11 mouse cellular contexts compared by ENCODE assay signal in genomic region chr14:105432670-105433069, GRCm38 (mm10).
DNase-seq lines count a peak whose midpoint lies in the region; ATAC-seq lines count a peak whose summit lies in the region.
"Had no signal": no experiment of that assay in that cellular context is flagged by ENCODE, and none has a peak within 500 bp of the region (broad histone marks: within the 10 kb centered on the region; RNA-seq: fewer than 3 reads in every experiment).

No protein-coding gene starts in this region.

- peak; percentile 27 for DNase-seq in hindbrain, embryonic 11.5 days (ENCODE audit: low spot score)
- peak; percentile 72 for DNase-seq in embryo, embryonic 10 days (ENCODE audit: low spot score)
- DNase-seq in embryo, embryonic 11 days, result peak; percentile 63
- DNase-seq in midbrain, embryonic 11.5 days (ENCODE audit: low spot score, missing footprints), result peak; percentile 88
- no peak for DNase-seq in testis, postnatal 10 days (ENCODE audit: low spot score)
- no peak for DNase-seq in frontal cortex, postnatal 36 days (ENCODE audit: low spot score in 2 of 2)
- DNase-seq: adrenal gland, postnatal 10 days; kidney, adult 18-20 months; lung, postnatal 14 days had no signal

- H3K4me3 ChIP-seq in hindbrain, embryonic 11.5 days (ENCODE audit: low read depth, low read length), result no peak overlapping the region
- H3K4me3 ChIP-seq in hindbrain, embryonic 13.5 days, result no peak overlapping the region
- no peak overlapping the region for H3K4me3 ChIP-seq in midbrain, embryonic 11.5 days (ENCODE audit: low read depth, low read length)
- H3K4me3 ChIP-seq: limb, embryonic 13.5 days had no signal

- H3K27ac ChIP-seq in hindbrain, embryonic 11.5 days (ENCODE audit: low read depth, low read length), result no peak overlapping the region
- H3K27ac ChIP-seq in hindbrain, embryonic 13.5 days, result no peak overlapping the region
- no peak overlapping the region for H3K27ac ChIP-seq in midbrain, embryonic 11.5 days (ENCODE audit: low read depth, low read length)
- H3K27ac ChIP-seq: limb, embryonic 13.5 days had no signal

- no peaks in the 10 kb centered on the region for H3K36me3 ChIP-seq in hindbrain, embryonic 11.5 days (ENCODE audit: control insufficient read depth, insufficient read depth, low read length)
- H3K36me3 ChIP-seq in hindbrain, embryonic 13.5 days, result no peaks in the 10 kb centered on the region
- no peaks in the 10 kb centered on the region for H3K36me3 ChIP-seq in midbrain, embryonic 11.5 days (ENCODE audit: control insufficient read depth, insufficient read depth, low read length)
- H3K36me3 ChIP-seq: limb, embryonic 13.5 days had no signal

- no peak overlapping the region for H3K4me2 ChIP-seq in hindbrain, embryonic 11.5 days (replicated peaks; ENCODE audit: low read depth, low read length)
- no peak overlapping the region for H3K4me2 ChIP-seq in hindbrain, embryonic 13.5 days
- no peak overlapping the region for H3K4me2 ChIP-seq in midbrain, embryonic 11.5 days
- H3K4me2 ChIP-seq: limb, embryonic 13.5 days had no signal

- H3K9ac ChIP-seq in hindbrain, embryonic 11.5 days (ENCODE audit: low read depth, low read length), result no peak overlapping the region
- H3K9ac ChIP-seq in hindbrain, embryonic 13.5 days, result no peak overlapping the region
- no peak overlapping the region for H3K9ac ChIP-seq in midbrain, embryonic 11.5 days (ENCODE audit: low read length)
- H3K9ac ChIP-seq: limb, embryonic 13.5 days had no signal

- no peaks in the 10 kb centered on the region for H3K9me3 ChIP-seq in hindbrain, embryonic 11.5 days (ENCODE audit: control insufficient read depth, low read length)
- no peaks in the 10 kb centered on the region for H3K9me3 ChIP-seq in hindbrain, embryonic 13.5 days
- no peaks in the 10 kb centered on the region for H3K9me3 ChIP-seq in midbrain, embryonic 11.5 days (ENCODE audit: control insufficient read depth, low read length)
- H3K9me3 ChIP-seq: limb, embryonic 13.5 days had no signal

- ATAC-seq in hindbrain, embryonic 11.5 days (ENCODE audit: low FRiP score), result peak; percentile 57; the same call in 1 of the 2 replicates
- ATAC-seq in hindbrain, embryonic 13.5 days (ENCODE audit: low FRiP score), result no peak
- ATAC-seq in midbrain, embryonic 11.5 days (ENCODE audit: low FRiP score), result peak; percentile 88

- H3K27me3 ChIP-seq in hindbrain, embryonic 11.5 days (ENCODE audit: control insufficient read depth, insufficient read depth, low read length), result no peaks in the 10 kb centered on the region
- no peaks in the 10 kb centered on the region for H3K27me3 ChIP-seq in hindbrain, embryonic 13.5 days
- no peaks in the 10 kb centered on the region for H3K27me3 ChIP-seq in midbrain, embryonic 11.5 days (ENCODE audit: control insufficient read depth, insufficient read depth, low read length)
- H3K27me3 ChIP-seq: limb, embryonic 13.5 days had no signal

- no peaks in the 10 kb centered on the region for H3K4me1 ChIP-seq in hindbrain, embryonic 11.5 days (replicated peaks; ENCODE audit: control insufficient read depth, insufficient read depth, low read length)
- peaks cover 9% of the 10 kb centered on the region; the same call in 1 of the 2 replicates for H3K4me1 ChIP-seq in hindbrain, embryonic 13.5 days (replicated peaks)
- peaks cover 6% of the 10 kb centered on the region; the same call in 1 of the 2 replicates for H3K4me1 ChIP-seq in midbrain, embryonic 11.5 days (ENCODE audit: control insufficient read depth, insufficient read depth, low read length)

- 1% methylated on average over 4 of the region's 4 CpGs for WGBS in hindbrain, embryonic 11.5 days
- 0% methylated on average over 4 of the region's 4 CpGs for WGBS in hindbrain, embryonic 13.5 days
- WGBS in midbrain, embryonic 11.5 days, result 0% methylated on average over 4 of the region's 4 CpGs

Comparison
In these comparisons a context has a peak if more than half of its experiments do, and no peak if none do; other contexts are left out.
1. DNase-seq: peak in hindbrain, embryonic 11.5 days (single experiment), embryo, embryonic 10 days (single experiment), embryo, embryonic 11 days (single experiment) and midbrain, embryonic 11.5 days (single experiment); none in testis, postnatal 10 days (single experiment) and frontal cortex, postnatal 36 days (0 of 2).